8 mouse cellular contexts compared by ENCODE assay signal in the genomic region with DNA sequence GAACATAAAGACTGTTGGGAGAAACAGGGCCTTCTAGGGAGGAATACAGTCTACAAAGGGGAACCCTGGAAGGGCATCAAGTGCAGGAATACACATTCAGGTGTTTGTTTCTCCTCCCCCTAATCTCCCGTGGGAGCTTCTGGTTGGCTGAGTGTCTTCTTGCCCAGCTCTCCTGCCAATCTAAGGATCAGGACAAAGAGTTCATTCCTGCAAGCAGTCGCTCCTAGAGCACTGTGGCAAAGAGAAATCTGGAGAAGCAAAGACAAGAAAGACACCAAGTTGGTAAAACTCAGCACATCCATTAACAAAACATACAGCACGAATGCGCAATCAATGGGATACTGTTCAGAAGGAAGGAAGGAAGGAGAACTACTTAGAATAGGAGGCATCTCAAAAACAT. TPM values are rescaled to one million over a fixed set of nuclear protein-coding genes. Genes with fewer than 3 reads are reported as not detected.
DNase-seq lines count a peak whose midpoint lies in the region; ATAC-seq lines count a peak whose summit lies in the region.

No protein-coding gene starts in this region.

- H3K9me3 ChIP-seq in heart, embryonic 11.5 days (replicated peaks; ENCODE audit: control insufficient read depth, low read length) = no peaks in the 10 kb centered on the region
- H3K9me3 ChIP-seq in hindbrain, embryonic 12.5 days (replicated peaks) = no peaks in the 10 kb centered on the region
- H3K9me3 ChIP-seq in liver, embryonic 16.5 days (replicated peaks; ENCODE audit: control insufficient read depth, low read length) = no peaks in the 10 kb centered on the region

- H3K9ac ChIP-seq in heart, embryonic 11.5 days (ENCODE audit: low read depth, low read length) = no peak overlapping the region; the same call in 1 of the 2 replicates
- H3K9ac ChIP-seq in hindbrain, embryonic 12.5 days = peak overlapping the region; percentile 75; the same call in 1 of the 2 replicates
- no peak overlapping the region for H3K9ac ChIP-seq in liver, embryonic 16.5 days (ENCODE audit: low read depth, low read length)

- H3K4me3 ChIP-seq in heart, embryonic 11.5 days (ENCODE audit: low read depth, low read length) = 0 out of 2 replicates have a peak overlapping the region, but pooled peaks have one; percentile 58
- peak overlapping the region; percentile 60; the same call in 1 of the 2 replicates for H3K4me3 ChIP-seq in hindbrain, embryonic 12.5 days
- peak overlapping the region; percentile 70 for H3K4me3 ChIP-seq in liver, embryonic 16.5 days (ENCODE audit: low read depth, low read length)

- DNase-seq in heart, adult 8-10 months (ENCODE audit: low spot score) = no peak
- peak; percentile 56 for DNase-seq in adipocyte (ENCODE audit: low spot score)
- no peak for DNase-seq in thymus, postnatal 25 days
- no peak for DNase-seq in c-Kit-positive CD71-positive TER-119-positive erythroid progenitor cells, embryonic 14.5 days (ENCODE audit: low spot score)
- DNase-seq in frontal cortex, adult 2 months (ENCODE audit: extremely low spot score in 1 of 2, low spot score in 1 of 2) = no peak

- no peaks in the 10 kb centered on the region for H3K36me3 ChIP-seq in heart, embryonic 11.5 days (ENCODE audit: control insufficient read depth, insufficient read depth, low read length)
- H3K36me3 ChIP-seq in hindbrain, embryonic 12.5 days = no peaks in the 10 kb centered on the region
- H3K36me3 ChIP-seq in liver, embryonic 16.5 days (ENCODE audit: control insufficient read depth, insufficient read depth) = no peaks in the 10 kb centered on the region

- 76% methylated on average over 4 of the region's 4 CpGs for WGBS in heart, embryonic 11.5 days (ENCODE audit: insufficient replicate concordance)
- WGBS in hindbrain, embryonic 12.5 days = 83% methylated on average over 4 of the region's 4 CpGs
- 71% methylated on average over 4 of the region's 4 CpGs for WGBS in liver, embryonic 16.5 days (ENCODE audit: insufficient replicate concordance)

- ATAC-seq in heart, embryonic 11.5 days (replicated peaks; ENCODE audit: insufficient number of reproducible peaks, low FRiP score, low TSS enrichment) = no peak
- no peak for ATAC-seq in hindbrain, embryonic 12.5 days (ENCODE audit: low FRiP score)
- no peak for ATAC-seq in liver, embryonic 16.5 days (ENCODE audit: low read depth)

- H3K4me2 ChIP-seq in heart, embryonic 11.5 days = peak overlapping the region; percentile 61
- H3K4me2 ChIP-seq in hindbrain, embryonic 12.5 days (replicated peaks) = peak overlapping the region; percentile 61
- H3K4me2 ChIP-seq in liver, embryonic 16.5 days (ENCODE audit: low read depth, low read length) = peak overlapping the region; percentile 77

- peaks cover 5% of the 10 kb centered on the region; the same call in 1 of the 2 replicates for H3K4me1 ChIP-seq in heart, embryonic 11.5 days (ENCODE audit: control insufficient read depth, insufficient read depth, low read length)
- peaks cover 10% of the 10 kb centered on the region for H3K4me1 ChIP-seq in hindbrain, embryonic 12.5 days
- H3K4me1 ChIP-seq in liver, embryonic 16.5 days (ENCODE audit: control insufficient read depth, low read depth, low read length) = peaks cover 9% of the 10 kb centered on the region

- no peak overlapping the region for H3K27ac ChIP-seq in heart, embryonic 11.5 days (ENCODE audit: low read depth, low read length)
- H3K27ac ChIP-seq in hindbrain, embryonic 12.5 days = no peak overlapping the region
- no peak overlapping the region for H3K27ac ChIP-seq in liver, embryonic 16.5 days (ENCODE audit: low read length)

- no peaks in the 10 kb centered on the region for H3K27me3 ChIP-seq in heart, embryonic 11.5 days (ENCODE audit: control insufficient read depth, insufficient read depth, low read length)
- H3K27me3 ChIP-seq in hindbrain, embryonic 12.5 days = peaks cover 3% of the 10 kb centered on the region; the same call in 1 of the 2 replicates
- H3K27me3 ChIP-seq in liver, embryonic 16.5 days (ENCODE audit: control insufficient read depth, insufficient read depth, low read depth, low read length) = no peaks in the 10 kb centered on the region

RNA-seq across cellular contexts. Expression of gene Cpped1, which starts 1.4 kb away (rescaled TPM):
- polyA plus RNA-seq in heart, embryonic 11.5 days (2014; fragmentation: Nextera tagmentation; extraction: Ambion mirVana) = 34.5 and 34.7 TPM in 2 replicates
- total RNA-seq in heart, adult 8-10 months (2022) = 10 to 100 TPM; 52.8 to 61.2 (median 58.2) TPM
- 14.6 and 19.4 TPM in 2 replicates for polyA plus RNA-seq in hindbrain, embryonic 12.5 days (2016; fragmentation: Nextera tagmentation; extraction: Ambion mirVana)
- 8.8 and 10.8 TPM in 2 replicates for polyA plus RNA-seq in liver, embryonic 16.5 days (2015; fragmentation: Nextera tagmentation; extraction: Ambion mirVana)
- 26.1 and 28.4 TPM in 2 replicates for polyA plus RNA-seq in frontal cortex, adult 2 months (2012; rRNA removed)
